Mouse (Mus musculus): ENCODE measurements around the gene Klk1b1.
"Not testable (repeated sequence)": the region's sequence is repeated elsewhere in the genome, so short reads cannot be mapped to it uniquely, and the experiment has no call there.

DNA sequence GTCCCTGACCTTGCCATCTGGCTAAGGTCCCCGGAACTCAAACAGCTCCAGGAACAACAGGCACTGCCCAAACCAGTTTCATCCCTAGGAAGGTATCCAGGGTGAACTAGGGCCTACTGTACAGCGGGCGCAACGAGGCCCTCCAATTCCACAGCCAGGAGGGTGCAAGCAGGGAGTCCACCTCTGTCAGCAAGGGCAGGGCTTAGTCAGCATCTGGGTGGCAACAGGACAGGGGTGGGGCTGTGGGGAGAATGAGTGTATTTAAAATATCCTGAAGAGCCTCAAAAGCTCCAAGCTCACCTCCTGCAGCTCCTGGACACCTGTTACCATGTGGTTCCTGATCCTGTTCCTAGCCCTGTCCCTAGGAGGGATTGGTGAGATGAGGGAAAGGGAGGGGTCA lies 29.0 kb downstream of the Klk1b1 start, which contains the start of gene Klk1b11:
- not testable (repeated sequence) for TF ChIP-seq CTCF, EP300 (IDR thresholded peaks at IDR 0.05; ENCODE audit: low read depth)
